Mouse (Mus musculus): ENCODE results near the gene Mymk. TPM values are rescaled to one million over a fixed set of nuclear protein-coding genes. Genes with fewer than 3 reads are reported as not detected.

The Mymk gene
- not detected in 2 replicates for total RNA-seq (2023)

GRCm38 (mm10) chr2:27071978-27072377 lies at the start of gene Mymk:
Gene Mymk (minus strand): TSS chr2:27072179.

GRCm38 (mm10) chr2:27079152-27079584 lies 7.2 kb upstream of the Mymk start, which contains the start of gene Adamtsl2:
Gene Adamtsl2 (plus strand): TSS chr2:27079379.

GRCm38 (mm10) chr2:27027618-27028436 lies 44.2 kb downstream of the Mymk start, which contains the start of gene Slc2a6:
Gene Slc2a6 (minus strand): TSS chr2:27027998.

Other genes with a start within 250 kb of the Mymk start
- not detected in 2 replicates for gene Abo, start 207.2 kb downstream of the Mymk start, total RNA-seq (2023)
- 14.8 and 15.0 TPM in 2 replicates for gene Surf6, start 169.3 kb downstream of the Mymk start, total RNA-seq (2023)
- gene Med22, start 161.5 kb downstream of the Mymk start, total RNA-seq (2023), result 28.6 and 44.3 TPM in 2 replicates
- 278 and 308 TPM in 2 replicates for gene Rpl7a, start 161.4 kb downstream of the Mymk start, total RNA-seq (2023)
- gene Surf2, start 155.8 kb downstream of the Mymk start, total RNA-seq (2023), result 8.1 and 14.7 TPM in 2 replicates
- 47.7 and 59.3 TPM in 2 replicates for gene Surf1, start 155.6 kb downstream of the Mymk start, total RNA-seq (2023)
- 105 and 127 TPM in 2 replicates for gene Surf4, start 138.3 kb downstream of the Mymk start, total RNA-seq (2023)
- 0.51 TPM in 1 of 2 replicates, not detected in the other for gene Stkld1, start 138.1 kb downstream of the Mymk start, total RNA-seq (2023)
- gene Rexo4, start 107.8 kb downstream of the Mymk start, total RNA-seq (2023), result 34.3 TPM in 2 replicates
- not detected in 2 replicates for gene Adamts13, start 98.8 kb downstream of the Mymk start, total RNA-seq (2023)
- gene Cacfd1, start 62.3 kb downstream of the Mymk start, total RNA-seq (2023), result 10.4 and 12.2 TPM in 2 replicates
- gene Slc2a6, start 44.2 kb downstream of the Mymk start, total RNA-seq (2023), result 131 and 148 TPM in 2 replicates
- not detected in 2 replicates for gene Adamtsl2, start 7.2 kb upstream of the Mymk start, total RNA-seq (2023)
- gene Fam163b, start 70.3 kb upstream of the Mymk start, total RNA-seq (2023), result not detected in 2 replicates
- not detected in 2 replicates for gene Dbh, start 93.1 kb upstream of the Mymk start, total RNA-seq (2023)
- 0.57 TPM in 1 of 2 replicates, not detected in the other for gene Sardh, start 176.2 kb upstream of the Mymk start, total RNA-seq (2023)